Mouse (Mus musculus): ENCODE measurements at regions not wholly inside any gene's neighbourhood (a gene's known extent, or its start where the extent isn't known, plus 50 kb on each side); places are given as distances from the start of the nearest gene placed in this dataset.
A peak's percentile ranks its signal among the peaks of the same experiment; 100 is the strongest.

DNA sequence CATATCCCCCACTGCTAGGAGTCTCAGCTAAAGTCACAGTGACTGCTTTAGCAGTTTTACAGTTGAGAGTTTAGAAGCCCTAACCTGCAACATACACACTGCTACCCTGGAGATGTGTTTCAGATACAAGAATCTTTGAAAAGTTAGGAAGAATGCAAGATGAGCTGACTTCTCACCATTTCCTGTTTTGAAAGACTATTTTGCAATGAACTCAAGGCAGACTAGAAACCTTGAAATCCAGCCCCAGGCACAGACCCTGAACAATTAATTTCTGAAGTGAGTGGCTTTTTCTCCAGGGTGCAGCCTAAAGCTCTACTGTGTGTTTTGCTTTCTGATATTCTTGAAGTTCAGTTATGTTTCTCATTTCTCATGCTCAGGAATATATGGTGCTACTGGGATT is 440.6 kb downstream of the Nebl start:
- peak; percentile 82 for ATAC-seq (replicated peaks; ENCODE audit: poor library complexity, severe bottlenecking)

DNA sequence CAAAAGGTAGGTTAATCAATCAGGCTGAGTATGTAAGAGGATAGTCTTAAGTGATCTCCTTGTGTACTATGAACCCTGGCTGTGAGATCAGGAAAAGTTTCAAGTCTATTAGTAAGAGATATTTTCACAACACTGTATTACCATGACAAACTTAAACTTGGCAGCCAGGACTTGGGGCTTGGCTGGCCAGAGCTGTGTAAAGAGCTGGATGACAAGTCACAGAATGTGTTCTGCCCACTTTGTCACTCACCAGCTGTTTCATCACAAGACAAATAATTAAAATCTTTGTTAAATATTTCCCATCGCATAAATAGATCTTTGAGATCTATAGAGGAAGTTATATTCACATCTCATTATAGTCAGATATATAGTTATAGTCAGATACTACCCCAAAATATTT is 443.7 kb downstream of the Nebl start:
- ATAC-seq (replicated peaks; ENCODE audit: poor library complexity, severe bottlenecking) = no peak

DNA sequence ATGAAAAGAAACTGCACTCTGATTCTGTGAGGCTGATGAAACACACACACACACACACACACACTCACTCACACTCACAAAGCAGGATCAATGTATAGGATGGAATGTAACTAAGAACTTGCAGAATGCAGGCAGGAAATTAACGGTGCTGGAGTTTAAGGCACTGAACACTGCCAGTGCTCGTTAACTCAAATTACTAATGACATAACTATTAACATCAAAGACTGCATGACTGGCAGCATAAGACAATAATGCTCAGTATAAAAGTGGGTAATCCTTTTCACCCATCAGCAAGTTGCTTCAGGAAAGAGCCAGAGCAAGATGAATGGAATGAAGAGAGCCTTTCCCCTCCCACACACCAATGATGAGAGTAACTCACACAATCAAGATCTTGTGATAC is 481.3 kb downstream of the Nebl start:
- no peak for ATAC-seq (replicated peaks; ENCODE audit: poor library complexity, severe bottlenecking)

DNA sequence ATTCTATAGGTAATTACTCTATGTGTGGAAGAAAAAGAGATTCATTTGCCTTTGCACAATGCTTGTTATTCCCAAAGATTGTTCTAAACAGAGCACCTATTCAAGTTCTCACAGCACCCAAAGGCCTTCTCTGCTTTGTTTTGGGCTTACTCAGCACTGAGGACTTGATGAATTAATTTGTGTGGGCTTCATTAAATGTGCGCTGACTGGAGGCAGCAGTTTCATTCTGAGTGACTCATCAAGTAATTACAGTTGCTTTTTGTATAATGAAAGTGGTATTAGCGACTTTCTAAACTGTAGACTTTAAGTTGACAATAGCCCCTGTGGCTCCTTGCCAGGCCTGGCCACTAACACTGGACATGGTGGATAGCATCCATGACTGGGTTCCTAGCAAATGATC is 485.4 kb downstream of the Nebl start:
- ATAC-seq (replicated peaks; ENCODE audit: poor library complexity, severe bottlenecking) = no peak

DNA sequence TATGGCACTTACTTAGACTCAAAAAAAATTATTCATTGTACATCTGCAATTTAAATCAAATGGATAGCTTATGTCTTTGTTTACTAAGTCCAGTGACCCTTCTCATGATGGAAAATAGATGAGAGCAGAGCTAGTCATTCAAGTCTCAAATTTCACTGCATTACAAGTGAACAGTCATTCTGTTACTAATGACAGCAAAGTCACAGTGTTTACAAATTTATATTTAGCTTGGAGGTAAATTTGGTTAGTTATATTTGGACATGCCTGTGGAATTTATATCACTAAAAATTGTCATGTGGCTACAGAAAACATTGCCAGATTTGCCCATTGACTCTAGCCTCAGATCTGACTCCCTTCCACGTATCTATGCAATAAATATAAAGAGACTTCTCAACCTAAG is 515.7 kb downstream of the Nebl start:
- no peak for ATAC-seq (replicated peaks; ENCODE audit: poor library complexity, severe bottlenecking)

DNA sequence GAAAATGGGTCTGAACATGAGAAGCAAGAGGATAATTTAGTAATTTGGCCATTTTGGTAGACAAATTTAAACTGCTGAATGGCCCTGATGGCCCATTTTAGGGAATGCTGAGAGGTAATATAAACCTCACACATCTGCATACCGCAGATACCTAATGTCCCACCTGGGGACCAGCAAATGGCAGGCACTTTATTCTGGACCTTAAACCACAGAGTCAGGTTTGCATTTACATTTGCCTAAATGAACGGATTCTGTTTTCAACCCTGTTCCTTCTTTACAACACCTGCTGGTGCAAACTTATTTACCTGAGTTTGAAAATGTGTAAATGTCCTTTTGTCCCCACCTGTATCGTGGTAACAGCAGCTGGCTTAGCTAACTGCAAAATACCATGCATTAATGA is 516.4 kb downstream of the Nebl start:
- ATAC-seq (replicated peaks; ENCODE audit: poor library complexity, severe bottlenecking) = no peak

DNA sequence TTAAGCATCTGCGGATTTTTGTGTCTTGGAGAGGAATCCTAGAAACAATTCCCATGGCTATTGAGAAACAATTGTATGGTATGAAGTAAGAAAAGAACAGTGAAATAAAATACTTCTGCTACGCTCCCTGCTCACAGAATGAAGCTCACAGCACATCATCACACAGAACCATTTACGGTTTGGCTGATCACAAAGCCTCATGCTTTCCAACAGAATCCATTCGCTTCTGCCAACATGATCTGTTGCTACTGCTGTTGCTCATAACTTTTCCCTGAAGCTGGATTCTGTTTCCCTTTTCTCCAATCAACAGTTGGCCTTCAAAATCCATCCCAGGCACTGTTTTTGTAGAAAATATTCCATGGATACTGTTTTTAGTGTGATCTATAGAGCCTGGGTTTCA is 518.7 kb downstream of the Nebl start:
- ATAC-seq (replicated peaks; ENCODE audit: poor library complexity, severe bottlenecking) = no peak

DNA sequence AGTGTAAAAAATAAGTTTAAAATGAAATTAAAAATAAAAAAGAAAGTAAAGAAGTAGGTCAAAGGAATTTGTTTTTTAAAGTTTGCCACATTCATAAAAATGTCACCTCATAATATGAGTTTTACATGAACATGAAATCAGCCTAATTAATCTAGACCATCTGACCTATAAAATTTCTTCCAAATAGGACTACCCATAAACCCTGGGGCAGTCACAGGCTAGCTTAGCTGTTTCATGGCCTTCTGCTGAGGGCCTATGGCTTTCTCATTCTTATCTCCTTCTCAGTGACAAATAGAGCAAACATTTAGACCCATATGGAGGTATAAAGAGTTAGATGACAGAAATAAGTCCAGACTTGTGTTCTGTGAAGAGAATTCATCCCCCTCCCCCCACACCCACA is 520.2 kb downstream of the Nebl start:
- ATAC-seq (replicated peaks; ENCODE audit: poor library complexity, severe bottlenecking) = no peak

DNA sequence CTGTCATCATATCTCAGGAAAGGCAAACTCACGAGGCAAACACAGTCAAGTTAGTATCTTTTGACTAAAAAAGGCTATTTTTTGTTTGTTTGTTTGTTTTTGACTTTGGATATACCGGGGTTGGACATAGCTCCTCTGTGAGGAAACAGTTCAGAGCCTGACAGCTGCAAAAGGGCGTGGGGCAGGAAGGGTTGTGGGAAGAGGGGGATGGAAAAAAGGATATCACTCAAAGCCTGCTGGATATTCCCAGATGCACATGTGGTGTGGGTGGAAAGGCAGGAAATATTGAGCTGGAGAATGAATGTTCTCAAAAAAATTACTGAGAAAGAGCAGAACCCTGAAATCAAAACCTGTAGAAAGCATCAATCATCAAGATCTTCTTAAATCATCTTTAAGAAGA is 537.7 kb downstream of the Nebl start:
- no peak for ATAC-seq (replicated peaks; ENCODE audit: poor library complexity, severe bottlenecking)

DNA sequence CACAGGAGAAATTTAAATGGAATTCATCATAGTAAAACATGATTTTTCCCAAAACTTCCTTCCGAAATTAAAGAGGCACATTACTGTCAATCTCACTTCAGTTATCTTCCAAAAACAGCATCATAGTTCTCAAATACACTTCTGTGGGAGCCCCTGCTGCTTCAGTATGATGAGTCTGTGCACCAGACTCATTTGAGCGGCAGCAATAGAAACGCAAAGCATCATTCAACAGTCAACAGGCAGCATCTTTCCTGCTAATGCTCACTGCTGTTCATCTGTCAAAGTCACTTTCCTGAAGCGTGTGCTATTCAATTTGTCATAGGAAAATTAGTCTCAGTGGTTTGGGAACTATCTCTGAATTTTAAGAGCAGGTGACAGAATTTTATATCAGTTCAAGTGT is 542.1 kb downstream of the Nebl start:
- no peak for ATAC-seq (replicated peaks; ENCODE audit: poor library complexity, severe bottlenecking)

DNA sequence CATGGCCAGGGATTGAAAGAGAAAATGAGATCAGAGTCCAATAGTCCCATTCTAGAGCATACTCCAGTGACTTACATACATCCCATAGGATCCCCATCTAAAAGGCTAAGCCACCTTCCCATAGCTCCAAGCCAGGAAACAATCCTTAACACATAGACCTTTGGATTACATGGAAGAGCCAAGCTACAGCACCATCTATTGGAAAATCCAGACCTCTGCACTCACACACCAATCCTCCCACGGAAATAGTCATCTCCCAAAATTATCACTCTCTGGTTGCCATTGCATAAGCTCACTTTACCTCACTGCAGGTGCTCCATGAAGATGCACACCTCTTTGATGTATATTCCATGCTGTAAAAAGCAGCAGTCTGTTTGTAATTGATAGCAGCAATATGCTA is 543.4 kb downstream of the Nebl start:
- no peak for ATAC-seq (replicated peaks; ENCODE audit: poor library complexity, severe bottlenecking)

DNA sequence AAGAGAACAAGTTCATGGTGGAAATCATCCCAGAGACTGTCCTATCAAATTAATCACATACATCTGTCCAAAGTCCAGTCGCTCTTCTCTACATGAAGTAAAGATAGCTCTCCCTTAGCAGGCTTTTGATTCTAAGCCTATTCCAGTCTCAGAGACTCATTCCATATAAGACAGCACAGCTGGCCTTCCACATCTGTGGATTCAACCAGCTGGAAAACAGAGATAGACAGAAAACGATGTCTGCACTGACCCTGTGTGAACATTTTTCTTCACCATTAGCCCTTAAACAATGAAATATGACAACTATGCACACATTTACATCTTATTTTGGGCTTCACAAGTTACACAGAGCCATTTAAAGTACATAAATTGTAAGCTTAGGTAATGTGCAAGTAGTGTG is 547.6 kb downstream of the Nebl start:
- no peak for ATAC-seq (replicated peaks; ENCODE audit: poor library complexity, severe bottlenecking)

DNA sequence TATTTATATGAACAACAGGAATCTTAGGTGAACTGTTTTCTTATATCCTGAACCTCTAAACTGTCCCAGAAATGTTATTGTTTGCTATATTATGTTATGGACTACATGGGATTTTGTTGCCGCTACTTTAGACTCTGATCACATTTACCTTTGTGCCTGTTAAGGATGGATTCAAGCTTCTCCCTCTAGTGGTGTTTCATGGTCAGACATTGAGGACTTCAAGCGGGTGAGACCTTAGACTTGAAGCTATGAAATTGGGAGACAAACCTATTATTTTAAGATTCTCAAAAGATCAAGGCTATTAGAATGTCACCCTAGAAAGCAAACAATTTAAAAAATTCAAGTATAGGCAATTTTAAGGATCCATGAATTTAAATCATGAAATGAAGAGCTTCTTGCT is 549.7 kb downstream of the Nebl start:
- no peak for ATAC-seq (replicated peaks; ENCODE audit: poor library complexity, severe bottlenecking)

DNA sequence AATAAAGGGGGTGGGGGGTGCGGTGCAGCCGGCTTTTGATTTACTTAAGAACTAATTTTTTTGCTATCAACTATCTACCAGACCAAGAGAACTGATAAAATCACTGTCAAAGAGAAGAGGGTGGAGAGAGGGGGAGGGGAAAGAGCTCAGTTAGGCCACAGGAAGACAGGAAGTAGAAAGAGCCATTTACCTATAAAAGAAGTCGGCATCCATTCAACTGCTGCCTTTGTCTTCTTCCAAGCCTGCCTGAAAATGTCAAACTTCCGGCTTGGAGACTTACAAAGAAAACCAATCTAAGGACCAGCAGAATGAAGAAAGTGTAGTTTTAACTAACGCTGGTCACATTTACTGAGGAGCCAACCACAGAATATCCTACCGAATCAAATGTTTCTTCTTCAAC is 562.4 kb downstream of the Nebl start:
- ATAC-seq (replicated peaks; ENCODE audit: poor library complexity, severe bottlenecking) = no peak

DNA sequence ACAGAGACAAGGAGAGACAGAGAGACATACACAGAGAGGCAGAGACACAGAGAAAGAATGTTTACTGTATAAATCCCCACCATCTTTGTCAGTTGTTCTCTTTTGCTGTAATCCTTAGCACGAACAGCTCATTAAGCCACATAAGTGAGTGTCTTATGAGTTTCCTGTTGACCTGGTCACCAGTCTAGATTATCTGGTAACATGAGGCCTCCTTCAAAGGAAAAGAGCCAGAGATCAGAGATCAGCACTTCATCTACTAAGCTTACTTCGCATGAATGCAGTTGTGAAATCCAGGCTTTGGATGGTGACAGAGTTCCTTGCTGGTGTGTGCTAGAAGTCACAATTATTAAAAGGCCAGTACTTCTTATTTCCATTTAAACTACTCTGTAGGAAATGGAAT is 566.2 kb downstream of the Nebl start:
- no peak for ATAC-seq (replicated peaks; ENCODE audit: poor library complexity, severe bottlenecking)

DNA sequence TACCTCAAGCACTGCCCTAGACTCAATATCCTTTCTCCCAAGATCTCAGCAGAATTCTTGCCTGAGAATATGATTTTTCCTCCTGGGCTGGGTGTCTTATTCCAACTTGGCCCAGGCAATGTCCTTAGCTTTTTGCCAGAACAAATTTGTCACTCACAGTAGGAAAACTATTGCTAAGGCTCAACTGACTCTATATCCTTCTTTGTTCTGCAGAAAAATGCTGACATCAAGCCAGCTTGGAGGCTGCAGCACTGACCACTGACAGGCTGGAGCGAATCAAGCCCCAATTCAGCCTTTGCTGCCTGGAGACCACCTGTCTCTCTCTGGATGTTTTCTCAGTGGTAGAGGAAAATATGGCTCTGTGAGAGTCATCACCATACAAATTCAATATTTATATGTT is 572.8 kb downstream of the Nebl start:
- ATAC-seq (replicated peaks; ENCODE audit: poor library complexity, severe bottlenecking) = no peak

DNA sequence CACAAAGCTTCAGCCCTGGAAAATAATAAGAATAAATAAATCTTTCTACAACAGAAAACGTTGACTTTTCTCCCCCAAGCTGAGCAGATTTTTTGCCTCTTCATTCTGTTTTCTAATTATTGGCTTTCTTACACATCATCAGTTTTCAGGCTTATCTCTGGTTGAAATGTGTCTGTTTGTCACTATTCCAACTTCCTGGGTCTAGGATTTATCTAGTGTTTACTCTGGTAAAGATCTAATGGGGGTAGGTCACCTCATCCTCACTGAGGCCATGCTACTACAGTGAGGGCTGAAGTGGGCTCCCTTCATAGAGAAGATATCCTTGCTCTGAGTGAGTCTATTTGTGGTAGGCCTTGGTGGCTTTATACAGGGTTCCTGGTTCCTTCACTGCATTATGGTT is 573.9 kb downstream of the Nebl start:
- no peak for ATAC-seq (replicated peaks; ENCODE audit: poor library complexity, severe bottlenecking)

DNA sequence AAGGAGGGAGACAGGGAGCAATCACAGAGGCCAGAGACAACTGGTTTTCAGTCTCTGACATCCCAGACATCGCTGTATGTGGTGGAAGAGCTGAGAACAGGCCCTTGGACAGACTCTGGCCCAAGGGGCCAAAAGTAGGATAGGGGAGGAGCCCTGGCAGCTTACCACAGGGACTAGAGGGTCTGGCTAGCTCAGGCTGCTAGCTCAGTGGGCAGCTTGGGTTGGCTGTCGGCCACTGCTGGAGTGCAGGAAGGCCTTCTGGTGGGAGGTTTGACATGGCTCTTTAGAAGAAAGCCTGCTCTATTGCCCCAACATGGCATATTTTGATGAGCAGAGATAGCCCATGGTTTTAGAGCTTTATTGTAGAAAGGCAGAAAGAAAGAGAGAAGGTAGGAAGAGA is 575.7 kb downstream of the Nebl start:
- ATAC-seq (replicated peaks; ENCODE audit: poor library complexity, severe bottlenecking) = no peak

DNA sequence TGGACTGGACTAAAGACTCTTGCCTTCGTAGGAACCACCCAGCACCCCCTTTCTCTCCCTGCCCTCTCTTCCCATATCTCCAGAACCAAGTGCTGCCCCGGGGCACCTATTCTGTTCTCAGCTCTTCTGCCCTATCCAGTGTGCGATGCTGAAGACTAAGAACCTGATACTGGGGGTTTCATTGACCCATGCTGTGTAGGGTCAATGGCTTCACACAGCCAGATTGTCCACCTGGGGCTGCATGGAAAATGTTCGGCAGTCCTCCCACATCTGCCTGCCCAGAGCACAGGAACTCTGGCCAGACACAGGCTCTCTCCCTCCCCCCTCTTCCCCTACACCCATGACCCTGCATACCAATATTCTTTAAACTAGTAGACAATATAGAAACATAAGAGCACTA is 607.6 kb downstream of the Nebl start:
- no peak for ATAC-seq (replicated peaks; ENCODE audit: poor library complexity, severe bottlenecking)

DNA sequence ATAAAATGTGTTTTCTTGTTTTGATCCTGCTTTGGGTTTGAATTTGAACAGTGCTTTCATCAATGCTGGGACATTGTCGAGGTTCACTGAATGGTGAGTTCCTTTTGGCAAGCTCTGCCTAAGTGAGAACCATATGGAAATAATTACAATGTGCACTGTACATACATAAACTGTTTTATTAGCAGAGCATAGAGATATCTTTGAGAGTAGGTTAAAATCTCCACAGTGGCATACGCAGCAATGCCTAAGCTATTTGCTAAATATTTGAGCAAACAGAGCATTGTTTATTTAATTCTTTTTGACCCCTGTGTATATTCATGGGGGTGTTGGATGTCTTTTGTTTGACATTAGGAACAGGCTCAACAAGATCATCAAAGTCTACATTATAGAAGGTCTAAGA is 614.0 kb downstream of the Nebl start:
- ATAC-seq (replicated peaks; ENCODE audit: poor library complexity, severe bottlenecking) = no peak

DNA sequence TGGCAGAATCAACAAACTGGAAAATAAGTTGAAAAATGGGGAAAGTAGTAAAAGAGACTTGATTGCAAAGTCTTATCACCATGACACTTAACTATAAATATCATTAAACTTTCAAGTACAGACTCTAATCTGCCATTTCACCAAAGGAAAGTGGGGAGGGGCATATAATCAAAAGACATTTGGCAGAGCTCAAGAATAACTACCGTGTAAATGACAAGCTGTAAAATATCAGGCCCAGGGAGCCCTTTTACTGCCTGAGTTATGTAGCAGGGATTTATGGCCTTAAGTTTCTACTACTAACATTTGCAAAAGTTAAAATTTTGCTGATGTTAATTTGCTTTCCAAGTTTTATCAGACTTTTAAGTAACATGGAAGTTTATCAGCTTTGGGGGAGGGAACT is 620.1 kb downstream of the Nebl start:
- no peak for ATAC-seq (replicated peaks; ENCODE audit: poor library complexity, severe bottlenecking)

DNA sequence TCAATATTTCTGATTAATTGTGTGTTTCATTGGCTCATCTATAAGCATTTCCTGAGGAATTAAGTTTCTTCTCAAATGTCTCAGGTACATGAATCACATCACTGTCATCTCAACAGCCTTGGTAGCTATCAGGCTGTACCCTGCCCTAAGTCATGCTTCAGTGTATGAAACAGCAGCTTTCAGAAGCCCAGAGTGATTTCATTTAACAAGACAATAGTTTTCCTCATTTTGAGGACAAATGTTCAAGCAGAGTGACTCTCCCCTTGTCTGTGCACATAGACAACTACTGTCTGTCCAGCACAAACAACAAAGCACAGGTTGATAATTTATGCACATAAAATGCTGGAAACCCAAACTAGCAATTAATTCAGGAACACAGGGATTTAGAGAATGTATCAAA is 630.1 kb downstream of the Nebl start:
- ATAC-seq (replicated peaks; ENCODE audit: poor library complexity, severe bottlenecking) = no peak

DNA sequence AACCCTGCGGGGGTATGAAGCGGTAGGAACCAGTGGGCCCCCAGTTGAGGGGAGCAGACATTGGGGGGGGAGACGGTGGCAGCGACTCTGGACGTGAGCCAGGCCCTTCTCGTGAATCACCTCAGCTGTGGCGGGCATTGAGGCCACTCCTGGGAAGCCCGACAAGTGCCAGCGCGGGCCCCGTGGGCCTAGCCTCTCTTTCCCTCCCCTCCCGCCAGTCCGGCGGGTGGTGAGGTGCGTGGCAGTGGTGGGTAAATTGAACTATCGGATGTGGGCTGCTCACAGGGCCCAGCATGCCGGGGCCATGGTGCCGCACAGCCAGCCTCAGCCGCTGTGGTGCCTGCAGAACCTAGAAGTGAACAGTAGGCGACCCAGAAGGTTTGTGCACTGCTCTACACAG is 633.7 kb downstream of the Nebl start:
- ATAC-seq (replicated peaks; ENCODE audit: poor library complexity, severe bottlenecking) = no peak

DNA sequence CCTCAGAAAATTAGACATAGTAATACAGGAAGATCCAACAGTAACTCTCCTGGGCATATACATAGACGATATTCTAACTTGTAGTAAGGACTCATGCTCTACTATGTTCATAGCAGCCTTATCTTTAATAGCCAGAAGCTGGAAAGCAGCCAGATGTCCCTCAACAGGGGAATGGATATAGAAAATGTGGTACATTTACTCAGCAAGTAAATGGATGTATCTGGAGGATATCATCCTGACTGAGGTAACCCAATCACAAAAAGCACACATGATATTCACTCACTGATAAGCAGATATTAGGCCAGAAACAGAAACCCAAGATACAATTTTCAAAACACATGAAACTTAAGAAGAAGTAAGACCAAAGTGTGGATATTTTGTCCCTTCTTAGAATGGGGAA is 639.8 kb downstream of the Nebl start:
- no peak for ATAC-seq (replicated peaks; ENCODE audit: poor library complexity, severe bottlenecking)
